Mouse (Mus musculus): Measurements from ENCODE around the gene Arfip1. TPM values are rescaled to one million over a fixed set of nuclear protein-coding genes. Genes with fewer than 3 reads are reported as not detected.
"Not testable (repeated sequence)": the region's sequence is repeated elsewhere in the genome, so short reads cannot be mapped to it uniquely, and the experiment has no call there.

Arfip1 gene
- polyA plus RNA-seq, 1 experiment from 2014 or later = 57.4 TPM

DNA sequence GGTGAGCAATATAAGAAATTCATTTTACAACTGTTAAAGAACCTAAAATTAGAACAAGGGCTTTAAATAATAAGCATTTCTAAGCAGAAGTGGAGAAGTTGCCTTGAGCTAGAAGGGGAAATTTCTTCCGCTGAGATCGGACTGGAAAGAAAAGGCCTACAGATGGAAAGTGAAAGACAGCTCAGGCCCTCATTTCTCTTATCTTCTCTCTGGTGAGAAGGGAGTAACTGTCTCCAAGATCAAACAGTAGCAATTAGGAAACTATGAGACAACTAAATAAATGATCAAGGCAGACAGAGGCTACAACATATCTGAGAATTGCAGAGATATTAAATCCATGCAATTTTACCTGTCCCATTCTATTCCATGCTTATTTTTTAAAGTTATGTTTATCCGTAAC is 11.9 kb downstream of the Arfip1 start:
- H3K27ac ChIP-seq (replicated peaks in 1 of 2; ENCODE audit: control insufficient read depth in 1 of 2, insufficient read depth in 1 of 2, low read depth in 2 of 2, low read length in 2 of 2) = no peak overlapping the region
- H3K4me1 ChIP-seq (ENCODE audit: control insufficient read depth in 2 of 2, insufficient read depth in 2 of 2, low read length in 2 of 2) = peaks cover 2 to 3% of the 10 kb centered on the region in 2 experiments; a peak in 2 of 4 replicates
- H3K36me3 ChIP-seq (ENCODE audit: control insufficient read depth, insufficient read depth, low read length) = no peaks in the 10 kb centered on the region
- H3K9me3 ChIP-seq (ENCODE audit: control insufficient read depth, low read length) = no peaks in the 10 kb centered on the region
- no peak overlapping the region for H3K4me3 ChIP-seq (ENCODE audit: control insufficient read depth in 1 of 2, insufficient read depth in 1 of 2, low read depth in 1 of 2, low read length in 2 of 2)
- ATAC-seq (ENCODE audit: insufficient number of reproducible peaks, insufficient read depth, low FRiP score, low read depth) = no peak
- H3K27me3 ChIP-seq (ENCODE audit: control insufficient read depth, insufficient read depth, low read length) = no peaks in the 10 kb centered on the region
- H3K4me2 ChIP-seq (ENCODE audit: low read length) = no peak overlapping the region
- H3K9ac ChIP-seq (ENCODE audit: low read length) = no peak overlapping the region
- 62% methylated on average over 3 of the region's 3 CpGs for WGBS

- Histone ChIP-seq H3K36me3 (ENCODE audit: control insufficient read depth, insufficient read depth, low read length) (no peaks in the 10 kb centered on the region), H3K9ac (ENCODE audit: low read length) (no peak overlapping the region), H3K27ac (replicated peaks in 1 of 2; ENCODE audit: control insufficient read depth in 1 of 2, insufficient read depth in 1 of 2, low read depth in 2 of 2, low read length in 2 of 2) (no peak overlapping the region), H3K4me2 (ENCODE audit: low read length) (no peak overlapping the region), H3K4me1 (ENCODE audit: control insufficient read depth in 2 of 2, insufficient read depth in 2 of 2, low read length in 2 of 2) (peaks cover 2 to 3% of the 10 kb centered on the region in 2 experiments; a peak in 2 of 4 replicates), H3K9me3 (ENCODE audit: control insufficient read depth, low read length) (no peaks in the 10 kb centered on the region), H3K27me3 (ENCODE audit: control insufficient read depth, insufficient read depth, low read length) (no peaks in the 10 kb centered on the region), H3K4me3 (ENCODE audit: control insufficient read depth in 1 of 2, insufficient read depth in 1 of 2, low read depth in 1 of 2, low read length in 2 of 2) (no peak overlapping the region)
- no peak for ATAC-seq (ENCODE audit: insufficient number of reproducible peaks, insufficient read depth, low FRiP score, low read depth)
- WGBS = 88% methylated on average over 6 of the region's 6 CpGs
Measured at GRCm38 (mm10) chr3:84569587-84569986, 12.8 kb downstream of the Arfip1 start.

GRCm38 (mm10) chr3:84568540-84568939 is 13.9 kb downstream of the Arfip1 start:
- H3K9me3 ChIP-seq (ENCODE audit: control insufficient read depth, low read length) = no peaks in the 10 kb centered on the region
- no peaks in the 10 kb centered on the region for H3K27me3 ChIP-seq (ENCODE audit: control insufficient read depth, insufficient read depth, low read length)
- 89% methylated on average over 6 of the region's 6 CpGs for WGBS
- no peak for ATAC-seq (ENCODE audit: insufficient number of reproducible peaks, insufficient read depth, low FRiP score, low read depth)
- no peak overlapping the region for H3K4me3 ChIP-seq (ENCODE audit: control insufficient read depth in 1 of 2, insufficient read depth in 1 of 2, low read depth in 1 of 2, low read length in 2 of 2)
- peaks cover 2 to 6% of the 10 kb centered on the region in 2 experiments; a peak in 3 of 4 replicates for H3K4me1 ChIP-seq (ENCODE audit: control insufficient read depth in 2 of 2, insufficient read depth in 2 of 2, low read length in 2 of 2)
- H3K4me2 ChIP-seq (ENCODE audit: low read length) = no peak overlapping the region
- no peak overlapping the region for H3K27ac ChIP-seq (replicated peaks in 1 of 2; ENCODE audit: control insufficient read depth in 1 of 2, insufficient read depth in 1 of 2, low read depth in 2 of 2, low read length in 2 of 2)
- no peak overlapping the region for H3K9ac ChIP-seq (ENCODE audit: low read length)
- no peaks in the 10 kb centered on the region for H3K36me3 ChIP-seq (ENCODE audit: control insufficient read depth, insufficient read depth, low read length)

DNA sequence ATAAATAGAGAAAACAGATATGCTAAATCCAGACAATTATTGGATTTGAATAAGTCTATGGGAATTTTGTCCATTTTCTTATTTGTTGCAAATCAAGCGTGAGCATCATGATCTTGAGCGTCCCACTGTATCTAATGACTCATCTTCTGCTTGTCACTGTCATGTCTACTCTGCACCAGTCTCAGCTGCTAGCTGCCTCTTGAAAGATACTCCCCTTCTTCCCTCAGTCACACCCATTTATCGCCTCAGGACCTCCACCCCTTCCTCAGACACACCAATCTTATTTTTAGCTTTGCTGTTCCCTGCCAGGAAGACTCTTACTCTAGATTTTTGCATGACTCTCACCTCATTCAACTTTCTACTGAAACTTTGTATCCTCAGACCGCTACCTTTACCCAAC is 19.0 kb downstream of the Arfip1 start:
- no peak for ATAC-seq (ENCODE audit: insufficient number of reproducible peaks, insufficient read depth, low FRiP score, low read depth)
- no peak overlapping the region for H3K9ac ChIP-seq (ENCODE audit: low read length)
- peak overlapping the region; percentile 6 for H3K4me2 ChIP-seq (ENCODE audit: low read length)
- no peak overlapping the region for H3K4me3 ChIP-seq (ENCODE audit: control insufficient read depth in 1 of 2, insufficient read depth in 1 of 2, low read depth in 1 of 2, low read length in 2 of 2)
- H3K36me3 ChIP-seq (ENCODE audit: control insufficient read depth, insufficient read depth, low read length) = no peaks in the 10 kb centered on the region
- 33% methylated on average over 4 of the region's 4 CpGs for WGBS
- H3K27me3 ChIP-seq (ENCODE audit: control insufficient read depth, insufficient read depth, low read length) = no peaks in the 10 kb centered on the region
- H3K27ac ChIP-seq (replicated peaks in 1 of 2; ENCODE audit: control insufficient read depth in 1 of 2, insufficient read depth in 1 of 2, low read depth in 2 of 2, low read length in 2 of 2) = peak overlapping the region; percentile 41 to 46; a peak in 3 of 4 replicates
- peaks cover 6 to 25% of the 10 kb centered on the region in 2 experiments for H3K4me1 ChIP-seq (ENCODE audit: control insufficient read depth in 2 of 2, insufficient read depth in 2 of 2, low read length in 2 of 2)
- H3K9me3 ChIP-seq (ENCODE audit: control insufficient read depth, low read length) = no peaks in the 10 kb centered on the region

DNA sequence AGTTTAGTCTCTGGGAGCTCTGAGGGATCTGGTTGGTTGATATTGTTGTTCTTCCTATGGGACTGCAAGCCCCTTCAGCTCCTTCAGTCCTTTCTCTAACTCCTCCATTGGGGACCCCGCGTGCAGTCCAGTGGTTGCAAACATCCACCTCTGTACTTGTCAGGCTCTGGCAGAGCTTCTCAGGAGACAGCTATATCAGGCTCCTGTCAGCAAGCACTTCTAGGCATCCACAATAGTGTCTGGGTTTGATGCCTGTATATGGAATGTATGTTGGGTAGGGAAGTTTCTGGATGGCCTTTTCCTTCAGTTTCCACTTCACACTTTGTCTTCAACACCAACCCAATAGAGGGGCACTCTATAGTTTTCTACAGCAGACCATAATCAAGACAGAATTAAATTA is 19.5 kb downstream of the Arfip1 start:
- not testable (repeated sequence) for H3K4me3 ChIP-seq (ENCODE audit: control insufficient read depth in 1 of 2, insufficient read depth in 1 of 2, low read depth in 1 of 2, low read length in 2 of 2); H3K9ac ChIP-seq (ENCODE audit: low read length); H3K27me3 ChIP-seq (ENCODE audit: control insufficient read depth, insufficient read depth, low read length); H3K9me3 ChIP-seq (ENCODE audit: control insufficient read depth, low read length); H3K36me3 ChIP-seq (ENCODE audit: control insufficient read depth, insufficient read depth, low read length)
- peak; percentile 50; the same call in 1 of the 2 replicates for ATAC-seq (ENCODE audit: insufficient number of reproducible peaks, insufficient read depth, low FRiP score, low read depth)
- H3K4me2 ChIP-seq (ENCODE audit: low read length) = peak overlapping the region; percentile 6; the same call in 1 of the 2 replicates
- peak overlapping the region in 1 of 2 experiments; percentile 46; a peak in 1 of 4 replicates for H3K27ac ChIP-seq (replicated peaks in 1 of 2; ENCODE audit: control insufficient read depth in 1 of 2, insufficient read depth in 1 of 2, low read depth in 2 of 2, low read length in 2 of 2)
- H3K4me1 ChIP-seq (ENCODE audit: control insufficient read depth in 2 of 2, insufficient read depth in 2 of 2, low read length in 2 of 2) = peaks cover 9 to 25% of the 10 kb centered on the region in 2 experiments
- WGBS = 19% methylated on average over 2 of the region's 2 CpGs

GRCm38 (mm10) chr3:84558301-84558700 is 24.1 kb downstream of the Arfip1 start:
- 95% methylated on average over 3 of the region's 3 CpGs for WGBS
- no peaks in the 10 kb centered on the region for H3K27me3 ChIP-seq (ENCODE audit: control insufficient read depth, insufficient read depth, low read length)
- ATAC-seq (ENCODE audit: insufficient number of reproducible peaks, insufficient read depth, low FRiP score, low read depth) = no peak
- H3K9ac ChIP-seq (ENCODE audit: low read length) = no peak overlapping the region
- no peak overlapping the region for H3K27ac ChIP-seq (replicated peaks in 1 of 2; ENCODE audit: control insufficient read depth in 1 of 2, insufficient read depth in 1 of 2, low read depth in 2 of 2, low read length in 2 of 2)
- no peaks in the 10 kb centered on the region for H3K9me3 ChIP-seq (ENCODE audit: control insufficient read depth, low read length)
- H3K36me3 ChIP-seq (ENCODE audit: control insufficient read depth, insufficient read depth, low read length) = no peaks in the 10 kb centered on the region
- no peak overlapping the region for H3K4me2 ChIP-seq (ENCODE audit: low read length)
- H3K4me1 ChIP-seq (ENCODE audit: control insufficient read depth in 2 of 2, insufficient read depth in 2 of 2, low read length in 2 of 2) = peaks cover 10 to 28% of the 10 kb centered on the region in 2 experiments
- no peak overlapping the region for H3K4me3 ChIP-seq (ENCODE audit: control insufficient read depth in 1 of 2, insufficient read depth in 1 of 2, low read depth in 1 of 2, low read length in 2 of 2)

GRCm38 (mm10) chr3:84555780-84556179 is 26.6 kb downstream of the Arfip1 start:
- Histone ChIP-seq H3K4me3 (ENCODE audit: control insufficient read depth in 1 of 2, insufficient read depth in 1 of 2, low read depth in 1 of 2, low read length in 2 of 2) (no peak overlapping the region), H3K9ac (ENCODE audit: low read length) (no peak overlapping the region), H3K4me2 (ENCODE audit: low read length) (no peak overlapping the region), H3K27ac (replicated peaks in 1 of 2; ENCODE audit: control insufficient read depth in 1 of 2, insufficient read depth in 1 of 2, low read depth in 2 of 2, low read length in 2 of 2) (no peak overlapping the region), H3K4me1 (ENCODE audit: control insufficient read depth in 2 of 2, insufficient read depth in 2 of 2, low read length in 2 of 2) (peaks cover 6 to 15% of the 10 kb centered on the region in 2 experiments), H3K36me3 (ENCODE audit: control insufficient read depth, insufficient read depth, low read length) (no peaks in the 10 kb centered on the region), H3K27me3 (ENCODE audit: control insufficient read depth, insufficient read depth, low read length) (no peaks in the 10 kb centered on the region), H3K9me3 (ENCODE audit: control insufficient read depth, low read length) (no peaks in the 10 kb centered on the region)
- ATAC-seq (ENCODE audit: insufficient number of reproducible peaks, insufficient read depth, low FRiP score, low read depth) = no peak
- WGBS = 82% methylated on average over 3 of the region's 3 CpGs

DNA sequence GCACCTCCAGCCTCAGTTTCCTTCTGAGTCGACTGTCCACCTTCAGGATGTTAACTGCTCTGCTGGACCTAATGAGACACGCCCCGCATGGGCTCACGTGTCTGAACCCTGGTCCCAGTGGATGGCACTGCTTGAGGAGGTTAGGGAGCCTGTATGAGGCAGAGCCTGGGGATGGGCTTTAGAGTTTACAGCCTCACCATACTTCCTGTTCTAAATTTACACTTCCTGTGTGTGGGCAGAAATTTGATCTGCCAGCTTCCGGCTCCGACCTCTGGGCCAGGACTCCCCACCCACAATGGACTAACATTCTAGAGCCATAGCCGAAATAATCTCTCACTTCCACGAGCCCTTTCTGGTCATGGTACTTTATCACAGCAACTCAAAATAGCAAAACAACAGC is 35.2 kb downstream of the Arfip1 start:
- no peak overlapping the region; a peak in 1 of 4 replicates for H3K27ac ChIP-seq (replicated peaks in 1 of 2; ENCODE audit: control insufficient read depth in 1 of 2, insufficient read depth in 1 of 2, low read depth in 2 of 2, low read length in 2 of 2)
- no peaks in the 10 kb centered on the region for H3K9me3 ChIP-seq (ENCODE audit: control insufficient read depth, low read length)
- ATAC-seq (ENCODE audit: insufficient number of reproducible peaks, insufficient read depth, low FRiP score, low read depth) = no peak
- H3K4me3 ChIP-seq (ENCODE audit: control insufficient read depth in 1 of 2, insufficient read depth in 1 of 2, low read depth in 1 of 2, low read length in 2 of 2) = no peak overlapping the region
- no peaks in the 10 kb centered on the region for H3K36me3 ChIP-seq (ENCODE audit: control insufficient read depth, insufficient read depth, low read length)
- no peak overlapping the region for H3K4me2 ChIP-seq (ENCODE audit: low read length)
- WGBS = 45% methylated on average over 8 of the region's 8 CpGs
- H3K9ac ChIP-seq (ENCODE audit: low read length) = no peak overlapping the region
- H3K27me3 ChIP-seq (ENCODE audit: control insufficient read depth, insufficient read depth, low read length) = no peaks in the 10 kb centered on the region
- H3K4me1 ChIP-seq (ENCODE audit: control insufficient read depth in 2 of 2, insufficient read depth in 2 of 2, low read length in 2 of 2) = peaks cover 3 to 9% of the 10 kb centered on the region in 2 experiments; a peak in 3 of 4 replicates
